Mouse (Mus musculus) ES-E14 (cell line): Measurements from ENCODE around the gene Kidins220.

ENCODE experiments used
- CHD2 ChIP-seq: IDR thresholded peaks from 2 replicates; pipeline ENCODE4 v1.6.1; 2014; ENCODE audit warnings: mild to moderate bottlenecking, low read depth, low read length, inconsistent platforms
- HCFC1 ChIP-seq: IDR thresholded peaks from 2 replicates; pipeline ENCODE4 v1.6.1; 2012; ENCODE audit warnings: low read length, inconsistent platforms, borderline replicate concordance; ENCODE audit not compliant: insufficient read depth
- MAFK ChIP-seq: IDR thresholded peaks from 2 replicates; pipeline ENCODE4 v1.6.1; 2014; ENCODE audit warnings: mild to moderate bottlenecking, low read depth, low read length, inconsistent platforms; ENCODE audit not compliant: insufficient read depth
- ZC3H11A ChIP-seq: IDR thresholded peaks from 2 replicates; pipeline ENCODE4 v1.6.1; 2012; ENCODE audit warnings: low read depth, mild to moderate bottlenecking, inconsistent platforms, low read length, borderline replicate concordance
- ZNF384 ChIP-seq: IDR thresholded peaks from 2 replicates; pipeline ENCODE4 v1.6.1; 2012; ENCODE audit warnings: low read depth, low read length, inconsistent platforms

GRCm38 (mm10) chr12:24961821-24962220, 12.9 kb upstream of the Kidins220 start:
- TF ChIP-seq ZC3H11A, result no peak
- TF ChIP-seq CHD2, result no peak
- TF ChIP-seq HCFC1, result no peak
- no peak for TF ChIP-seq MAFK
- TF ChIP-seq ZNF384, result no peak
